Mouse (Mus musculus) layer of hippocampus, adult 8-10 months (tissue): ENCODE data around the gene Foxl1. TPM values are rescaled to one million over a fixed set of nuclear protein-coding genes. Genes with fewer than 3 reads are reported as not detected.

ENCODE experiments used
- DNase-seq, 2 experiments: peaks; one replicate each; pipeline ENCODE4 v3.0.0; 2022; ENCODE audit warnings: low spot score in 2 of 2
- total RNA-seq, 4 experiments: library from RNA; stranded (reverse); gene quantifications; 2 replicates each; pipeline ENCODE4 v1.2.4; 2022

Gene Foxl1
- total RNA-seq, 4 experiments from 2014 or later = 0.16 to 0.18 (median 0.16) TPM; not detected in 1

- DNase-seq = peak; percentile 43 to 87
Measured at GRCm38 (mm10) chr8:121092627-121093026, 35.1 kb upstream of the Foxl1 start.

- no peak for DNase-seq
Measured at GRCm38 (mm10) chr8:121093496-121093895, 34.2 kb upstream of the Foxl1 start.

- peak; percentile 28 to 68 for DNase-seq
Measured at GRCm38 (mm10) chr8:121104049-121104818, 23.5 kb upstream of the Foxl1 start.

- peak; percentile 97 to 99 for DNase-seq
Measured at GRCm38 (mm10) chr8:121107668-121108656, 19.8 kb upstream of the Foxl1 start, which contains the start of gene Mthfsd. Mthfsd (minus strand) TSS chr8:121108392.

DNA sequence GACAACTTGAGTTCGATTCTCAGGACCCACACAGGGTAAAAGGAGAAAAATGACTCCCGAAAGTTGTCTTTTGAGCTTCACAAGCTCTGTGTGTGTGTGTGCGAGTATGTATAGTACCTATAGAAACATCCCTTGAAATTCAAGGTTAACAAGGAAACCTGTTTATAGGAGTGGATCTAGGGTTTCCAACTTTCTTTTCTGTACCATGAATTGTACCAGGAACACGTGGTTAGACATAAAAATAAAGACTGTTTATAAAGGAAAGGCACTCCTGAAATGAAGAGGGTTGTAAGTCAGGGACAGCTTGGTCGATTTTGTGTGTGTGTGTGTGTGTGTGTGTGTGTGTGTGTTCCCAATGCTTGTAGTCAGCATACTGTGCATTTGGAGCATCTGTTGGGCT lies 19.1 kb upstream of the Foxl1 start:
- no peak for DNase-seq

DNA sequence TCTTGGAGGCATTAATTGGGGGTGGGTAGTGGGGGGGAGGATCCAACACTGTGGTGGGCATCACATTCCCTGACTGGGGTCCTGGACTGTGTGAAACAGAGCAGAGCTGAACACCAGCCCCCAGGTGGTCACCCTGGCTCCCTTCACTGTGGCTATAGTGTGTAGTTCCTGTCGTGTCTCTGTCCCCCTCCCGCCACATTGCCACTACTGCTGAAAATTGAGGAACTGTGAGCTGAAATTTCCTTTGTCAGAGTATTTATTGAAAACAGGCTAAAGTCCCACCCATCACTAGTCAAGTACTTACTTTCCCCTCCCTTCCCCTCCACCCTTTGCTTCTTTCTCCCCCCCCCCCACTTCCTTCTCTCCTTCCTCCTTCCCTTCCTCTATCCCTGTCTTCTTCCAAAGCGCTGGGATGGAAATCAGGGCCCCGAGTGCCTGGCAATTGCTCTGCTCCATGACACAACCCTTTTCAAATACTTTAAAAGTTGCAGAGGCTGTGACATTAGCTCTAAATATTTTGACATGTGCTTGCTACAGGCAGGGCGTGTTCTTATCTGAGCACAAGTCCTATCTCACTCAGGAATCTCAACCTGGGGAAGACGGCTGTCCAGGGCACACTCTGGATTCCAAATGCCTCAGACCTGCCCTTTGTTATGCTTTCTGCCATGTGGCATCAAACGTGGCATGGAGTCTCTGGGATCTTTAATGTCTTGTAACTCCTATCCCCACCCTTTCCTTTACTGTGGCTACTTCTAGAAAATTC lies 16.4 kb upstream of the Foxl1 start:
- no peak for DNase-seq

- DNase-seq = peak; percentile 86 to 97
Measured at GRCm38 (mm10) chr8:121113261-121113660, 14.5 kb upstream of the Foxl1 start.

GRCm38 (mm10) chr8:121115136-121115535 lies 12.6 kb upstream of the Foxl1 start:
- no peak for DNase-seq

DNA sequence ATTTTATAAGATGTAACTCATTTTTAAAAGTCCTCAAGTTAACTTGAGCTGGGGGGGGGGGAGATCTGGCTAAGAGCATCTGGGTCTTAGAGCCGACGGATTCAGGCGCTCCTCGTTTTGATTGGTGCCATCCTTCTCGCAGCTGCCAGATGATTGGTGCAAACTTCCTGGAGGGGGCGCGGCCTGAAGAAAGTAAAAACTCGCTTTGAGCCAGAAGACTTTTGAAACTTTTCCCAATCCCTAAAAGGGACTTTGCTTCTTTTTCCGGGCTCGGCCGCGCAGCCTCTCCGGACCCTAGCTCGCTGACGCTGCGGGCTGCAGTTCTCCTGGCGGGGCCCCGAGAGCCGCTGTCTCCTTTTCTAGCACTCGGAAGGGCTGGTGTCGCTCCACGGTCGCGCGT lies 11.8 kb upstream of the Foxl1 start, which contains the start of gene Foxc2:
Gene Foxc2, plus strand, starts transcription at position 224 of the 400 bp plus-strand sequence.
- peak in 1 of 2 experiments; percentile 30 for DNase-seq

GRCm38 (mm10) chr8:121116591-121117185 lies 11.1 kb upstream of the Foxl1 start:
- DNase-seq = no peak

GRCm38 (mm10) chr8:121117186-121117651 lies 10.5 kb upstream of the Foxl1 start:
- no peak for DNase-seq

DNA sequence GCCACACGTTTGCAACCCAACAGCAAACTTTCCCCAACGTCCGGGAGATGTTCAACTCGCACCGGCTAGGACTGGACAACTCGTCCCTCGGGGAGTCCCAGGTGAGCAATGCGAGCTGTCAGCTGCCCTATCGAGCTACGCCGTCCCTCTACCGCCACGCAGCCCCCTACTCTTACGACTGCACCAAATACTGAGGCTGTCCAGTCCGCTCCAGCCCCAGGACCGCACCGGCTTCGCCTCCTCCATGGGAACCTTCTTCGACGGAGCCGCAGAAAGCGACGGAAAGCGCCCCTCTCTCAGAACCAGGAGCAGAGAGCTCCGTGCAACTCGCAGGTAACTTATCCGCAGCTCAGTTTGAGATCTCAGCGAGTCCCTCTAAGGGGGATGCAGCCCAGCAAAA lies 9.8 kb upstream of the Foxl1 start:
- DNase-seq = no peak

DNA sequence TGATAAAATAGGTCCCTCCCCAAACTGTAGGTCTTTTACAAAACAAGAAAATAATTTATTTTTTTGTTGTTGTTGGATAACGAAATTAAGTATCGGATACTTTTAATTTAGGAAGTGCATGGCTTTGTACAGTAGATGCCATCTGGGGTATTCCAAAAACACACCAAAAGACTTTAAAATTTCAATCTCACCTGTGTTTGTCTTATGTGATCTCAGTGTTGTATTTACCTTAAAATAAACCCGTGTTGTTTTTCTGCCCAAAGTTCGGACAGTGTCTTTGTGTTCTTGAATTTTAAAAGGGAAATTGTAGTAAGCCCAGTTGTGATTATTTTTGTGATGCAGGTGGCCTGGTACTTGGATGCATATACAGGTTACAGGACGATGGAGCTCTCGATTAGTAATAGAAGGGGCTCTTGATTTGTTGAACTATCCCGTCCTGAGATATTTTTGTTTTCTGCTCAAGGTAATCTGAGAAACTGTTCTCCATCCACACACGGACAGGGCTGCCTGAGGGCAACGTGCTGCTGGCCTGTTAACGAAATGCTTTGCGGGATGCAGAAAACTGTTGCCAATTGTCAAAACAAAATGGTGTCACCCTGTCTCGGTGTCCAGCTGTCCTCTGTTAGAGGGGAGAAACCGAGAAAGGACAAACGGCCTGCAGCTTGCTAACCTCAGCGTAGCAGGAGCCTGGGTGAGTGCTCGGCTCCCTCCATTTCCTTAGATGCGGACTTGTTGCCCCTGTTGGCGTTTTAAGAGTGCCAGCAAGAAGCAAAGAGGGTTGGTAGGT lies 8.9 kb upstream of the Foxl1 start:
- DNase-seq = no peak

GRCm38 (mm10) chr8:121119635-121120455 lies 7.9 kb upstream of the Foxl1 start:
- no peak for DNase-seq

GRCm38 (mm10) chr8:121120456-121121419 lies 7.0 kb upstream of the Foxl1 start:
- DNase-seq = no peak

DNA sequence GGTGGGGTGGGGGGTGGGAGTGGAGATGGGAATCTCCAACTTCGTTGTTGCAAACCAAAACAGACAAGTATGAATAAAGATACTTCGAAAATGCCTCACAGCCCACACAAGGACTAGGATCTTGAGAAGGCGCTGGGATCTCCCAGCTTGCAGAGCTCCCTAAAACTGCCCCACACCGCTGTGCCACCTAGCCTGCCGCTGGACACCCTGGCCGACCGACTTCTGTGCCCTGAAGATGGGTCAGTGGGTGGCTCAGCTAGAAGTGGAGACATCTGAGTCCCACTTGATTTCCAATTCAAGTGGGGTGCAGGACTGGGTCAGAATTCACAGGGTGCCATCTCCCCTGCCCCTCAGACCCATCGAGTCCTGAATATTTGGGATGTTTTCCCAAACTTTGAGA lies 6.0 kb upstream of the Foxl1 start:
- no peak for DNase-seq

DNA sequence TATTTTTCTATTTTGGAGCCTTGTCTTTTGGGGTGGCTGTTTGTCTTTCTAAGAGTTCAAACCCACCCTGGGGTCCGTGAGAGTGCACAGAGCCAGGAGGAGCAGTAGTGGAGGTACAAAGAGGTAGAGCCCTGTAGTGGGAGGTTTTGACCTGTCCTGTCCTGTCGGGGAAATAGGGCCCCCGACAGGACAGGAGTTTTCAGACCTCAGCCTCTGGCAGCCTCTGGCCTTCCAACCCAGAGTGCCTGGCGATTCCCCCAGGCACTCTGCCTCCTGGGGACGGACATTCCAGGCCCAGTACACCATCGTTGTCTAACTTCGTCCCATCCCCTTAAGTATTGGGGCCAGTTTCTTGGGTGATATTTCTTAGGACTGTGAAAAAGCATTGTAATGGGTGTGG lies 5.4 kb upstream of the Foxl1 start:
- no peak for DNase-seq

DNA sequence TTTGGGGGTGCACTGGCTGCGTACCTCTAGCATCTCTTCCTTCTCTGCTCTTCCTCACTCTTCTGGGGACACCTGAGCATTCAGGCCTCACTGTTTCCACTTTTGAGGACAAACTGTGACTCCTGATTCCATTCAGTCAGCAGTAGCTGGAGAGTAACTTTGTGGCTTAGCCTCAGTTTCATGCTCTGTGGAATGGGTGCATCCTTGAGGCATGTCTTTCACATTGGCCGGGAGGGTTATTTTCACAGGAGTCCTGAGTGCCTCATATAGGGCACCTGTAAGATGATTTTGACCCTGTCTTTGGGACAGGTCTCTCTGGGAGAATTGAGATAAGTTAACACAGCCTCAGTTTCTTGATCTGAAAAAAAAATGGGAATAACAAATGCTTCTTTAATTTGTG lies 4.6 kb upstream of the Foxl1 start:
- no peak for DNase-seq
